Mouse (Mus musculus): ENCODE results near the gene Asb18.

The Asb18 gene

DNA sequence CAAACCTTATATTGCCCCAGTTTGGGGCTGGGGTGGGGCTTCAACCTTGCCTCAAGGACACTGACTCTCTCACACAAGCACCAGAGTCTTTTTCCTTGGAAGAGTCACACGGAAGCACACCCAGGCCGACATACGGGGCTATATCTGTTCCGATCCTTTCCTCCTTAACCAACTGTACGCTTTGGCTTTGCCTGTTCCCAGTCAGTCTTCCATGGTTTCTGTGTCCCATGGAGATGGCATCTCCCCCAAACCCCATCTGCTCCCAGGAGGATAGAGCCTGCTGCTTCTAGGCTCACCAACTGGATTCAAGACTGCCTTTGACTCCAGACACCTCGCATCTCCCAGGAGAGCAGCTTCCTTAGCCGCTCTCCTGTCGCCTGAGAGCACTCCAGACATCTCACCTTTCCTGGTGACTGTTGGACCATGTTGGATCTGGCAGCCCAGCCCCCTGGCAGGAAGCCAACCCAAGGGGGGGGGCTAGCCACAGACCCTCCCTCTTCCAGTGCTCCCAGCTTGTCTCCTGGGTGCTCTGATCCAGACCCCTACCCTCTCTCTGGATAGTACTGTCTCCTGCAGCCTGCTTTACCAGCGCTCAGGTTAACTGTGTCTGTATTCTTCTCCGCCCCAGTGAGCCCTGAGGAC lies 45.3 kb downstream of the Asb18 start:
- DNase-seq: peak; percentile 50 to 52

DNA sequence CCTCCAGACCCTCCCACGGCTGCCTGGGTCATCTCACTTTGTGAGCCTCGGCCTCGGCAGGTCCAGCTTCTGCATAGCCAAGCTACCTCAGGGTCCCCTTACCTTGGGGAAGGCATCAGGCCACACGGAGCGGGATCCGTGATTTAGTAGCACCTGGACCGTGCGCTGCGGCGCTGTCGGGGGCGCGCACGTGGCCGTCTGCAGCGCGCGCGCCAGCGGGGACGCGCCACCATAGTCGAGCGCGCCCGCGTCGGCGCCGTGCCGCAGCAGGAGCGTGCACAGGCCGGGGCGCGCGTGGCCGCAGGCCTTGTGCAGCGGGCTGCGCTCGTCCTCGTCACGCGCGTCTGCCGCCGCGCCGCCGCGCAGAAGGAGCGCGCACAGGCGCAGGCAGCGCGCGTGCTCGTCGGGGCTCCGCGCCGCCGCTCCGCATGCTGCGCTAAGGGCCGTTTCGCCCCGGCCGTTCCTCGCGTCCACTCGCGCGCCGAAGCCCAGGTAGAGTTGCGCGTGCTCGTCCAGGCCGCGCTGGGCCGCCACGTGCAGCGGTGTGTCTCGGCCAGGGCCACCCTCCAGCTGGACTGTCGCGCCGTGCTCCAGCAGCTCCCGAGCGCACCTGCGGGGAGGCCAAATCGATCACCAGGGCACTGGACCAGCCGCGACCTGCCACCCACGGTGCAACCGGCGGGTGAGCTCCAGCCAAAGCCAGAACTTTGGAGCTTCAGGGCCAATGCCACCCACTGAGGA lies 46.2 kb downstream of the Asb18 start:
- DNase-seq: peak; percentile 82 to 84

GRCm38 (mm10) chr1:89967585-89967984 lies 46.9 kb downstream of the Asb18 start:
- DNase-seq: peak in 1 of 2 experiments; percentile 28

DNA sequence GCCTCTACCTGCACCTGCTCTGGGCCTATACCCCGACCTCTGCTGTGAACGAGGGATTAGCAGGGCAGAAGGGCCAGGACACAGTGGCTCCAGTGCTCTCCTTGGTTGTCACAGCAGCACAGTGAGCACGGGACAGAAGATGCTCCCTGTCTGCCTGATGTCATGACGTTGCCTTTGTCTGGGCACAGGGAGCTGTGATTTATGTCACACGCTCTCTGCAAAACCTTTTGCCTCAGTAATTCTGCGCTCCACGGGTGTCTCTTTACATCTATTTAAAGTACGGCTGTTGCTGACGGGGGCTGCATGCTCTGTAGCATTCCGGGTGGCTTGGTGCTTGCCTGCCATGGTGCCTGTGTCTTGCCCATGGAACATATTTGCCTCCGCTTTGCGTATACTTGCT lies 50.0 kb downstream of the Asb18 start:
- DNase-seq: no peak

- DNase-seq: no peak
Observed at GRCm38 (mm10) chr1:89963296-89963695, 51.2 kb downstream of the Asb18 start.

DNA sequence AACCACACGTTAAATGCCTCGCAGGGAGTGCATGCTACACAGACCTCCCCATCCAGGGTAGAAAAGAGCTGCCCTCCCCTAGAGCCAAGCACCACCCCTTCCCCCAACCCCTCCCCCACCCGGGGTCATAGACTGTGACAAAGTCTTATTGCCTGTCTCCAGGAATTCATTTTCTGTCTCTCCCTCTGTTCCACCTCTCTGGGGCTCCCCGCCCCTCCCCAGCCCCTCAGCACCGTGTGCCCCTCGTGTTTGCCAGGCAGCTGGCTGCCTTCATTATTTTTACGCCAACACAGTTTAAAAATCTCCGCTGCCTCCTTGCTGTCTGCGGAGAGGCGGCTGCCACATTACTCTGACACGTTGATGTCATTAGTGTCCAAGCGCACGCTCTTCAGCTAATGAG lies 52.4 kb downstream of the Asb18 start:
- DNase-seq: no peak

- no peak for DNase-seq
Observed at GRCm38 (mm10) chr1:89959393-89959792, 55.1 kb downstream of the Asb18 start.

DNA sequence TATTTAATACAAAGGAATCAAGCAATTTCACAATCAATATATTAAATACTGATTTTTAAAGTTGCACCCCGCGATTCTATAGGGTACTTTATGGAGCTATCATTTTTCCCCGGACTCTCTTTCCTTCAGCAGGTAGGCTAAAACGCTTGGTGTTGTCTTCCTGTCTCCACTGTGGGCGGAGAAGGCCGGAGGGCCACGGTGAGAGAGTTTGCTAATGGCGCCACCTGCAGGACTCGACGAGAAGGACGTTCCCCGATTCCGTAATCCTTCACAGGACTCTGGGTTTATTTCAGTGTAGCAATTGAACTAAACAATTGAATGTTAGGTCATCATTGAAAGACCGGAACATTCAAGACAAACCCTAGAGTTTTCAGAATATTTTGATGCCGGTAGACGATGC lies 71.3 kb downstream of the Asb18 start:
- peak; percentile 91 to 93 for DNase-seq

DNA sequence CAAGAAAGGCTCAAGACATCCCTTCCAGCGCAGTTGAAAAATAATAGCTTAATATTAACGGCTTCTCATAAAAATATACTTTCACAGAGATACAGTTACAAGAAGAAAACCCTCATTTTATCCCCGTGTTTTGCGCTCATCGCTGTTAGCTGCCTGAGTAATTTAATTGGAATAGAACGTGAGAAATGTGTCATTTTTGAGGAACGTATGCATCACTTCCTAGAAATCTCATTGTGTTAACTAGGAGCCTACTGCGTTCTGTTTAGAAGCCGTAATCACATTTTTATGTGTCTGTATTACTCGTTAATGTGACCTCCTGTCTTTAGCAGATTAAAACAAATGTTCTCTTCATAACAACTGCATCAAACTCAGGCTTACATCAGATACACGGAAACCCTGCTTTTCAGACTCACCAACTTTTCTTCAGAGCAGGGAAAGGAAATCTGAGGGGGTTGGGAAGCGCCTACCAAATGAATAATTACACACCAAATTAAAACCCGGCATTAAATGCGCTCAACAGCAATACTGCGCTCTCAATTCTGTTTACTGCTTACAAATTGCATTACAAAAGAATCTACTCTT lies 72.0 kb downstream of the Asb18 start:
- no peak for DNase-seq

- DNase-seq: peak; percentile 56 to 63
Observed at GRCm38 (mm10) chr1:89941701-89942381, 72.6 kb downstream of the Asb18 start.

- DNase-seq: no peak
Observed at GRCm38 (mm10) chr1:89940961-89941524, 73.4 kb downstream of the Asb18 start.

DNA sequence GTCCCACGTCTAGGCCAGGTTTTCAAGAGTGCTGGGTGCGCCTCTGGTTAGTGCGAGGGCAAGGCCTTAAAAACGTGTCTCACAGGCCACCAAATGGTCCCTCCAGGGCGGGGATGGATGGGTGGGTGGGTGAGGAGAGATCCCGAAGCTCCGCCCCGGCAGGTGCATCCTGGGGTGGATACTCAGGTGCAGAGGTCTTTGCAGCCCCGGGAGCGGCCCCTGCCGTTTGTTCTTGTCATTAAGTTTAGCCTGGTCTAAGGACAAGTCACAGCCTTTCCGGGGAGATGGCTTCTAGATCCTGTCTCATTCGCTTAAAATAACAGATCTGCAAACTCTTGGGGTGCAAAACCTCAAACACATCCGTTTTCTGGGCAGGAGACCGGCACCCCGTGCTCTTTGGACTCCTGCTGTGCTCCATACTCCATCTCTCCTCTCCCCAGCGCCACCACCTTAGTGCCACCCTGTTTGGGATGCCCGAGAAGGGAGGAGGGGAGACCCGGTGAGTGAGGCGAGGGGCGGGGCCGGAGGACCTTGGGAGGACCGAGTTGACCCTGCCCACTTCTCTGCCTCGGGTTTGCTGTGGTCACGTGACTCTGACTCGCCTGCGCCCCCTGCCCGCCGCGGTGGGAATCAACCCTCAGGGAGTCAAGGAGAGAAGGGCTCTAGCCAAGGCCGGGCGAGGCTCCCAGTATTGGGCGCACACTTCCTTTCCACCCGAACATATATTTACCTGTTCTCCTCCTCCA lies 74.3 kb downstream of the Asb18 start:
- peak; percentile 84 to 87 for DNase-seq

- DNase-seq: no peak
Observed at GRCm38 (mm10) chr1:89939596-89939960, 74.9 kb downstream of the Asb18 start.

- peak in 1 of 2 experiments; percentile 6 for DNase-seq
Observed at GRCm38 (mm10) chr1:89938884-89939595, 75.4 kb downstream of the Asb18 start.

- DNase-seq: no peak
Observed at GRCm38 (mm10) chr1:89935493-89936348, 78.7 kb downstream of the Asb18 start.

DNA sequence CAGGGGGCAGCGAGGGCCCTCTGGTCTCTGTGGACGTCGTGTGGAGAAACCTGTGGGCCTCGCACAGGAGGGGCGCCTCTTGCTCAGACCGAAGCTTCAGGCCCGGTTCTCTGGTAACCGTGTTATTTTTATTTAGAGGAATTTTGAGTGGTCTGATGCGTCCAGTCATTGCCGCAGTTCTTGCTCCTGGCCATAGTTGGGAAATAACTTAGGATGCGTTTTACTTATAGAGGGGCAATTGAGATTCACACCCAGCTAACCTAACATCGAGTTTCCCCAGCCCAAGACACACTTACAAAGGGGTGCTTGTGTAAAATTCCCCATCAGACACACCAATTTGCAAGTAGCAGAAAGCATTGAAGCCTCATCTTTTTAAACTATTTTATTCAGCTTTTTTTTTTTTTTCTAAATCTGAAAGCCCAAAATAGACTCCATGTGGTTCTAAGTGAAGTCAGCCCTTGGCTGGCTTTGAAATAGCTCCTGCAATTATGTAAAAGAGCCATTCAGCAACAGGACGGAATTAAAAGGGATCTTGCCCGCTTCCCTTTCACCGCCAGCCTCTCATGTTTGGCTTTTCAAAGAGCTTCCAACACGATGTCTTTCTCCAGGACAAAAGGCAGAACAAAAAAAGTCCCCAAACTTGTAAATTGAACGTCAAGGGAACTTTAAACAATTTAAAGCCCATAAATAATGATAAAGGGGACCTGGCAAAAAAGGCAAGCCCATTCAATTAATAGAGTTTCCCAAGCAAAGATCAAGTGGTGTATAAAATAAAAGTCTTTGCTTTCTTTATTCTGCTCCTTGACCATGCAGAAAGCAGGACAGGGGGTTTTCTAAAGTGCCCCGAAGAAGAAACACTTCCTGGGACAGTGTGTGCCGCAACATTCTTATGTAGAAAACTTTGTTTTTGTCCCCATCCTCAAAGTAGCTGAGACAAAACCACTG lies 79.9 kb downstream of the Asb18 start:
- no peak for DNase-seq

GRCm38 (mm10) chr1:89933786-89934185 lies 80.7 kb downstream of the Asb18 start:
- no peak for DNase-seq

DNA sequence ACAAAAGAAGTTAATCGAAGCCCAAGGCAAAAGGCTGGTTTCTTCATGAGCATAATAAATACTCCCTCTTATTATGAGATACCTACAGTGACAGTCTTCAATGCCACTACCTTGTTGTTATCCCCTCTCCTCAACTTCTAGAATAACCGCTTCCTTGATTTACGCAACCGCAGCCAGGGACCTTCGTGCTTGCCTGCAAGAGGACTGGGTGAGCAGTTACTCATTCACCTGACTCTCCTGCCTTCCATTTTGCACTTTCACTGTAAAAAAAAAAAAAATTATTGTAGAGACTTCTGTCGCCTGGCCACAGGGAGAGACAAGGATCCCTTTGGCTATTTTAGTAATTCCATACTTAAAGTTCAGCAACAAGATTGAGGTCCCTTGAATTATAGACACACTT lies 81.4 kb downstream of the Asb18 start:
- no peak for DNase-seq

DNA sequence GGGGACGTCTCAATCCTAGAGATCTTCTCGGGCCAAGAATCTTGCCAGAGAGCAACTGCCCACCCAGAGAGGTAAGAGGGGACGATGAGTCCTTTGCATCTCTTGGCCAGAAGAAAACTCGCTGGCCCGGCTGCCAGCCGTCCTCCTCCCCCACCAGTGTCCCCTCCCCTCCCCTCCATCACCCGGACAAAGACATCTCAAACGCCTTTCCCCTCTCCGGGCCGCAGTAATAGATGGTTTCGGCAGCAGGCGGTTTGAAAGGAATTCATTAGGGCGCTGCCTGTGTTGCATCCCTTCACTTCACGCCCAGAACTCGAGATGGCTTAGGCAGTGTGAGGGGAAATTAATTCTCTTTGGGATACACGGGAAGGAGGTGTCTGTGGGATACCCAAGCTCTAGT lies 81.8 kb downstream of the Asb18 start:
- no peak for DNase-seq

GRCm38 (mm10) chr1:89932021-89932423 lies 82.4 kb downstream of the Asb18 start:
- no peak for DNase-seq

Data from cerebellum, postnatal 10 days (tissue).